Mouse (Mus musculus) ES-E14 (cell line): ENCODE measurements around the gene Ltbp1. TPM values are rescaled to one million over a fixed set of nuclear protein-coding genes. Genes with fewer than 3 reads are reported as not detected.

Experiments used
- DNase-seq: peaks from one replicate; pipeline ENCODE4 v3.0.0-alpha.2; 2013; ENCODE audit warnings: low read depth, low spot score
- H3K27ac ChIP-seq: 2 replicates; pipeline ENCODE4 v1.5.1; 2012; ENCODE audit warnings: low read depth, mild to moderate bottlenecking, low read length, moderate library complexity, mixed read lengths; ENCODE audit not compliant: poor library complexity, insufficient read depth, severe bottlenecking
- H3K36me3 ChIP-seq: 2 replicates; pipeline ENCODE4 v1.6.1; 2012; ENCODE audit warnings: mild to moderate bottlenecking, low read length, moderate library complexity, mixed read lengths; ENCODE audit not compliant: control insufficient read depth, poor library complexity, insufficient read depth, severe bottlenecking
- H3K4me1 ChIP-seq, 2 experiments: fragments of 150-350 bp in 1 of 2; sonication (generic) in 1 of 2; 2 replicates each; pipeline ENCODE4 v1.6.1; 2012; ENCODE audit warnings: low read length in 2 of 2, mild to moderate bottlenecking in 1 of 2, mixed read lengths in 1 of 2; ENCODE audit not compliant: control insufficient read depth in 2 of 2, insufficient read depth in 2 of 2, poor library complexity in 1 of 2
- H3K4me3 ChIP-seq, 2 experiments: fragments of 150-350 bp in 1 of 2; sonication (generic) in 1 of 2; 2 replicates each; pipeline ENCODE4 v1.5.1; 2012; ENCODE audit warnings: low read length in 2 of 2, low read depth in 1 of 2, mild to moderate bottlenecking in 1 of 2, mixed read lengths in 1 of 2; ENCODE audit not compliant: insufficient read depth in 1 of 2, poor library complexity in 1 of 2, severe bottlenecking in 1 of 2
- H3K9ac ChIP-seq: 2 replicates; pipeline ENCODE4 v1.6.1; 2012; ENCODE audit warnings: low read depth, mild to moderate bottlenecking, low read length, mixed read lengths; ENCODE audit not compliant: poor library complexity, insufficient read depth, severe bottlenecking
- H3K9me3 ChIP-seq: fragments of 150-350 bp; sonication (generic); 2 replicates; pipeline ENCODE4 v1.6.1; 2012; ENCODE audit warnings: low read depth, mild to moderate bottlenecking, low read length; ENCODE audit not compliant: control insufficient read depth, insufficient read depth
- CHD2 ChIP-seq: IDR thresholded peaks from 2 replicates; pipeline ENCODE4 v1.6.1; 2014; ENCODE audit warnings: mild to moderate bottlenecking, low read depth, low read length, inconsistent platforms
- HCFC1 ChIP-seq: IDR thresholded peaks from 2 replicates; pipeline ENCODE4 v1.6.1; 2012; ENCODE audit warnings: low read length, inconsistent platforms, borderline replicate concordance; ENCODE audit not compliant: insufficient read depth
- MAFK ChIP-seq: IDR thresholded peaks from 2 replicates; pipeline ENCODE4 v1.6.1; 2014; ENCODE audit warnings: mild to moderate bottlenecking, low read depth, low read length, inconsistent platforms; ENCODE audit not compliant: insufficient read depth
- ZC3H11A ChIP-seq: IDR thresholded peaks from 2 replicates; pipeline ENCODE4 v1.6.1; 2012; ENCODE audit warnings: low read depth, mild to moderate bottlenecking, inconsistent platforms, low read length, borderline replicate concordance
- ZNF384 ChIP-seq: IDR thresholded peaks from 2 replicates; pipeline ENCODE4 v1.6.1; 2012; ENCODE audit warnings: low read depth, low read length, inconsistent platforms
- in situ Hi-C, 2 experiments: fragments of 600-800 bp; cut with MboI; formaldehyde crosslinking; loops; one replicate each; pipeline ENCODE4 v1.15.1; 2025; ENCODE audit warnings: low sequenced_read_pairs in 2 of 2, inconsistent platforms in 1 of 2; ENCODE audit not compliant: unreplicated experiment in 2 of 2
- total RNA-seq: library from RNA; depleted of rRNA; stranded (reverse); fragments of 300-350 nt; gene quantifications from 2 replicates; pipeline ENCODE4 v1.2.3, GENCODE M21; 2012

Ltbp1 gene
- total RNA-seq, 1 experiment = 25.2 TPM

GRCm38 (mm10) chr17:75374287-75375024 is 369.1 kb downstream of the Ltbp1 start:
- Histone ChIP-seq H3K9ac (no peak overlapping the region), H3K36me3 (no peaks in the 10 kb centered on the region), H3K4me1 (no peaks in the 10 kb centered on the region), H3K9me3 (no peaks in the 10 kb centered on the region), H3K27ac (no peak overlapping the region), H3K4me3 (no peak overlapping the region)
- in situ Hi-C loops = loop anchor here in 1 of 2 experiments (25.0 kb wide), 1 partner anchor 562 kb away; no protein-coding TSS in a partner anchor
- TF ChIP-seq HCFC1 (no peak), CHD2 (no peak), ZC3H11A (no peak), ZNF384 (no peak), MAFK (no peak)
- DNase-seq = no peak

GRCm38 (mm10) chr17:75378256-75378871 is 373.0 kb downstream of the Ltbp1 start:
- in situ Hi-C loops = no loop called here
- Histone ChIP-seq H3K4me1 (peaks cover 0 to 2% of the 10 kb centered on the region in 2 experiments; a peak in 1 of 4 replicates), H3K9ac (no peak overlapping the region), H3K27ac (no peak overlapping the region), H3K36me3 (no peaks in the 10 kb centered on the region), H3K4me3 (no peak overlapping the region), H3K9me3 (no peaks in the 10 kb centered on the region)
- DNase-seq = no peak
- TF ChIP-seq ZNF384 (no peak), CHD2 (no peak), HCFC1 (no peak), ZC3H11A (no peak), MAFK (no peak)

- no peak for DNase-seq
- H3K4me1 ChIP-seq = peaks cover 0 to 2% of the 10 kb centered on the region in 2 experiments; a peak in 1 of 4 replicates
- no peak overlapping the region for H3K4me3 ChIP-seq
- H3K36me3 ChIP-seq = no peaks in the 10 kb centered on the region
- H3K9me3 ChIP-seq = no peaks in the 10 kb centered on the region
- no peak overlapping the region for H3K27ac ChIP-seq
- in situ Hi-C loops = no loop called here
- no peak overlapping the region for H3K9ac ChIP-seq
- TF ChIP-seq MAFK (no peak), CHD2 (no peak), HCFC1 (no peak), ZC3H11A (no peak), ZNF384 (no peak)
Observed at GRCm38 (mm10) chr17:75380167-75380566, 374.8 kb downstream of the Ltbp1 start.

GRCm38 (mm10) chr17:75388402-75388801 is 383.0 kb downstream of the Ltbp1 start:
- H3K9me3 ChIP-seq = no peaks in the 10 kb centered on the region
- H3K4me1 ChIP-seq = no peaks in the 10 kb centered on the region; a peak in 1 of 4 replicates
- 0 out of 2 replicates have a peak, but pooled peaks have one; percentile 5 for TF ChIP-seq ZC3H11A
- no peak for TF ChIP-seq MAFK
- no peak for TF ChIP-seq HCFC1
- no peak for DNase-seq
- in situ Hi-C loops = no loop called here
- no peak overlapping the region for H3K9ac ChIP-seq
- no peak overlapping the region for H3K27ac ChIP-seq
- H3K36me3 ChIP-seq = no peaks in the 10 kb centered on the region
- no peak overlapping the region for H3K4me3 ChIP-seq
